Mouse (Mus musculus): Measurements from ENCODE around the gene Slit3.

The Slit3 gene

GRCm38 (mm10) chr11:35124489-35125107, 3.6 kb downstream of the Slit3 start:
- DNase-seq (ENCODE audit: low read depth, low spot score) = no peak

- DNase-seq (ENCODE audit: low read depth, low spot score) = no peak
These were observed 4.1 kb downstream of the Slit3 start for GRCm38 (mm10) chr11:35125108-35125490.

- DNase-seq (ENCODE audit: low read depth, low spot score) = no peak
These were observed 10.7 kb downstream of the Slit3 start for GRCm38 (mm10) chr11:35131740-35132139.

GRCm38 (mm10) chr11:35136625-35137024, 15.6 kb downstream of the Slit3 start:
- no peak for DNase-seq (ENCODE audit: low read depth, low spot score)

- DNase-seq (ENCODE audit: low read depth, low spot score) = no peak
These were observed 19.1 kb downstream of the Slit3 start for GRCm38 (mm10) chr11:35140092-35140491.

- DNase-seq (ENCODE audit: low read depth, low spot score) = no peak
These were observed 21.2 kb downstream of the Slit3 start for GRCm38 (mm10) chr11:35142202-35142601.

- no peak for DNase-seq (ENCODE audit: low read depth, low spot score)
These were observed 21.8 kb downstream of the Slit3 start for GRCm38 (mm10) chr11:35142698-35143360.

- DNase-seq (ENCODE audit: low read depth, low spot score) = no peak
These were observed 26.9 kb downstream of the Slit3 start for GRCm38 (mm10) chr11:35147818-35148445.

- DNase-seq (ENCODE audit: low read depth, low spot score) = no peak
These were observed 30.5 kb downstream of the Slit3 start for GRCm38 (mm10) chr11:35151539-35151951.

GRCm38 (mm10) chr11:35152875-35153274, 31.9 kb downstream of the Slit3 start:
- DNase-seq (ENCODE audit: low read depth, low spot score) = no peak

GRCm38 (mm10) chr11:35154449-35154848, 33.4 kb downstream of the Slit3 start:
- no peak for DNase-seq (ENCODE audit: low read depth, low spot score)

- DNase-seq (ENCODE audit: low read depth, low spot score) = no peak
These were observed 34.3 kb downstream of the Slit3 start for GRCm38 (mm10) chr11:35155281-35155680.

- DNase-seq (ENCODE audit: low read depth, low spot score) = no peak
These were observed 35.7 kb downstream of the Slit3 start for GRCm38 (mm10) chr11:35156676-35157075.

GRCm38 (mm10) chr11:35160682-35161211, 39.7 kb downstream of the Slit3 start:
- no peak for DNase-seq (ENCODE audit: low read depth, low spot score)

GRCm38 (mm10) chr11:35163396-35163795, 42.4 kb downstream of the Slit3 start:
- DNase-seq (ENCODE audit: low read depth, low spot score) = no peak

- no peak for DNase-seq (ENCODE audit: low read depth, low spot score)
These were observed 46.2 kb downstream of the Slit3 start for GRCm38 (mm10) chr11:35167176-35167575.

- no peak for DNase-seq (ENCODE audit: low read depth, low spot score)
These were observed 50.5 kb downstream of the Slit3 start for GRCm38 (mm10) chr11:35171505-35171904.

- no peak for DNase-seq (ENCODE audit: low read depth, low spot score)
These were observed 56.5 kb downstream of the Slit3 start for GRCm38 (mm10) chr11:35177564-35177963.

- DNase-seq (ENCODE audit: low read depth, low spot score) = no peak
These were observed 57.3 kb downstream of the Slit3 start for GRCm38 (mm10) chr11:35178144-35178817.

- no peak for DNase-seq (ENCODE audit: low read depth, low spot score)
These were observed 58.3 kb downstream of the Slit3 start for GRCm38 (mm10) chr11:35179305-35179704.

- no peak for DNase-seq (ENCODE audit: low read depth, low spot score)
These were observed 61.9 kb downstream of the Slit3 start for GRCm38 (mm10) chr11:35182887-35183286.

- no peak for DNase-seq (ENCODE audit: low read depth, low spot score)
These were observed 73.8 kb downstream of the Slit3 start for GRCm38 (mm10) chr11:35194826-35195225.
